Mouse (Mus musculus) neural tube, embryonic 15.5 days (tissue): Measurements from ENCODE around the gene Slc6a13. TPM values are rescaled to one million over a fixed set of nuclear protein-coding genes. Genes with fewer than 3 reads are reported as not detected.
A peak's percentile ranks its signal among the peaks of the same experiment; 100 is the strongest.

Source experiments
- ATAC-seq: fragments of 200-750 bp; cut with Nextera tagmentation; 2 replicates; pipeline ENCODE4 v1.8.0; 2017; ENCODE audit warnings: mild to moderate bottlenecking, moderate TSS enrichment, moderate library complexity; ENCODE audit not compliant: low FRiP score
- H3K27ac ChIP-seq: fragments of 300-500 bp; sonication (generic); replicated peaks from 2 replicates; pipeline ENCODE4 v1.5.1; 2015; ENCODE audit warnings: mild to moderate bottlenecking, inconsistent platforms
- H3K27me3 ChIP-seq: fragments of 300-500 bp; sonication (generic); replicated peaks from 2 replicates; pipeline ENCODE4 v1.6.1; 2015; ENCODE audit warnings: inconsistent platforms
- H3K36me3 ChIP-seq: fragments of 300-500 bp; sonication (generic); 2 replicates; pipeline ENCODE4 v1.6.1; 2015; ENCODE audit warnings: inconsistent platforms
- H3K4me1 ChIP-seq: fragments of 300-500 bp; sonication (generic); 2 replicates; pipeline ENCODE4 v1.6.1; 2015; ENCODE audit warnings: inconsistent platforms
- H3K4me2 ChIP-seq: fragments of 300-500 bp; sonication (generic); 2 replicates; pipeline ENCODE4 v1.6.1; 2015; ENCODE audit warnings: inconsistent platforms, mild to moderate bottlenecking, moderate library complexity
- H3K4me3 ChIP-seq: fragments of 300-500 bp; sonication (generic); replicated peaks from 2 replicates; pipeline ENCODE4 v1.5.1; 2015; ENCODE audit warnings: mild to moderate bottlenecking, inconsistent platforms
- H3K9ac ChIP-seq: fragments of 300-500 bp; sonication (generic); replicated peaks from 2 replicates; pipeline ENCODE4 v1.6.1; 2015; ENCODE audit warnings: mild to moderate bottlenecking, inconsistent platforms
- H3K9me3 ChIP-seq: fragments of 300-500 bp; sonication (generic); replicated peaks from 2 replicates; pipeline ENCODE4 v1.6.1; 2016; ENCODE audit warnings: inconsistent platforms
- WGBS: fragments of 180-500 bp; shearing (Covaris S2); methylation state at CpG from one replicate; pipeline ENCODE4 v1.1.7; 2015; ENCODE audit warnings: mixed read lengths; 5-methylcytosine and 5-hydroxymethylcytosine counted together
- polyA plus RNA-seq: library from polyadenylated mRNA; unstranded; fragments of >200 nt; fragmentation: Nextera tagmentation; extraction: Ambion mirVana; gene quantifications from 2 replicates; pipeline ENCODE4 v1.2.1, GENCODE M21; 2015

The Slc6a13 gene
- polyA plus RNA-seq, 1 experiment from 2014 or later = 41.0 TPM

GRCm38 (mm10) chr6:121329848-121330508 lies 30.0 kb downstream of the Slc6a13 start:
- Histone ChIP-seq H3K36me3 (no peaks in the 10 kb centered on the region), H3K27ac (no peak overlapping the region), H3K9me3 (no peaks in the 10 kb centered on the region), H3K9ac (no peak overlapping the region), H3K4me2 (no peak overlapping the region), H3K27me3 (no peaks in the 10 kb centered on the region), H3K4me1 (peaks cover 16% of the 10 kb centered on the region), H3K4me3 (no peak overlapping the region)
- 11% methylated on average over 10 of the region's 10 CpGs for WGBS
- ATAC-seq = 0 out of 2 replicates have a peak, but pooled peaks have one; percentile 40

GRCm38 (mm10) chr6:121335841-121336240 lies 35.8 kb downstream of the Slc6a13 start:
- Histone ChIP-seq H3K27ac (no peak overlapping the region), H3K4me2 (no peak overlapping the region), H3K4me1 (0 out of 2 replicates have a peak, but pooled peaks cover 2% of the 10 kb centered on the region), H3K27me3 (no peaks in the 10 kb centered on the region), H3K9ac (no peak overlapping the region), H3K36me3 (no peaks in the 10 kb centered on the region), H3K9me3 (no peaks in the 10 kb centered on the region), H3K4me3 (no peak overlapping the region)
- 91% methylated on average over 9 of the region's 9 CpGs for WGBS
- no peak for ATAC-seq

GRCm38 (mm10) chr6:121336558-121336957 lies 36.5 kb downstream of the Slc6a13 start:
- Histone ChIP-seq H3K4me1 (0 out of 2 replicates have a peak, but pooled peaks cover 2% of the 10 kb centered on the region), H3K9me3 (no peaks in the 10 kb centered on the region), H3K9ac (no peak overlapping the region), H3K4me3 (no peak overlapping the region), H3K27me3 (no peaks in the 10 kb centered on the region), H3K36me3 (no peaks in the 10 kb centered on the region), H3K4me2 (no peak overlapping the region), H3K27ac (no peak overlapping the region)
- no peak for ATAC-seq
- 72% methylated on average over 8 of the region's 8 CpGs for WGBS

GRCm38 (mm10) chr6:121337229-121337628 lies 37.2 kb downstream of the Slc6a13 start:
- WGBS = 91% methylated on average over 9 of the region's 9 CpGs
- Histone ChIP-seq H3K27ac (no peak overlapping the region), H3K27me3 (no peaks in the 10 kb centered on the region), H3K4me1 (0 out of 2 replicates have a peak, but pooled peaks cover 2% of the 10 kb centered on the region), H3K9me3 (no peaks in the 10 kb centered on the region), H3K9ac (no peak overlapping the region), H3K36me3 (no peaks in the 10 kb centered on the region), H3K4me2 (no peak overlapping the region), H3K4me3 (no peak overlapping the region)
- ATAC-seq = no peak

- peak; percentile 78 for ATAC-seq
- H3K4me1 ChIP-seq = 0 out of 2 replicates have a peak, but pooled peaks cover 2% of the 10 kb centered on the region
- H3K9ac ChIP-seq = no peak overlapping the region
- no peak overlapping the region for H3K4me3 ChIP-seq
- H3K36me3 ChIP-seq = no peaks in the 10 kb centered on the region
- H3K27me3 ChIP-seq = no peaks in the 10 kb centered on the region
- WGBS = 35% methylated on average over 3 of the region's 3 CpGs
- no peaks in the 10 kb centered on the region for H3K9me3 ChIP-seq
- no peak overlapping the region for H3K4me2 ChIP-seq
- H3K27ac ChIP-seq = no peak overlapping the region
These were observed 37.9 kb downstream of the Slc6a13 start for GRCm38 (mm10) chr6:121337770-121338518.

- H3K27me3 ChIP-seq = no peaks in the 10 kb centered on the region
- H3K4me1 ChIP-seq = 0 out of 2 replicates have a peak, but pooled peaks cover 6% of the 10 kb centered on the region
- no peak overlapping the region for H3K4me3 ChIP-seq
- no peak overlapping the region for H3K27ac ChIP-seq
- no peak; the same call in 1 of the 2 replicates for ATAC-seq
- no peak overlapping the region for H3K4me2 ChIP-seq
- no peaks in the 10 kb centered on the region for H3K36me3 ChIP-seq
- no peak overlapping the region for H3K9ac ChIP-seq
- WGBS = 57% methylated on average over 4 of the region's 4 CpGs
- no peaks in the 10 kb centered on the region for H3K9me3 ChIP-seq
These were observed 38.5 kb downstream of the Slc6a13 start for GRCm38 (mm10) chr6:121338519-121338896.

GRCm38 (mm10) chr6:121341650-121342049 lies 41.6 kb downstream of the Slc6a13 start:
- WGBS = 86% methylated on average over 6 of the region's 6 CpGs
- Histone ChIP-seq H3K27me3 (no peaks in the 10 kb centered on the region), H3K9me3 (no peaks in the 10 kb centered on the region), H3K27ac (no peak overlapping the region), H3K4me2 (no peak overlapping the region), H3K36me3 (no peaks in the 10 kb centered on the region), H3K4me3 (no peak overlapping the region), H3K4me1 (0 out of 2 replicates have a peak, but pooled peaks cover 4% of the 10 kb centered on the region), H3K9ac (no peak overlapping the region)
- no peak for ATAC-seq

GRCm38 (mm10) chr6:121343026-121343770 lies 43.2 kb downstream of the Slc6a13 start, which contains the start of gene Slc6a12:
Slc6a12 (plus strand) TSS chr6:121343076.
- Histone ChIP-seq H3K36me3 (no peaks in the 10 kb centered on the region), H3K4me2 (no peak within 1 kb of the TSS), H3K9me3 (no peaks in the 10 kb centered on the region), H3K27ac (no peak within 1 kb of the TSS), H3K9ac (no peak within 1 kb of the TSS), H3K4me3 (no peak within 1 kb of the TSS), H3K27me3 (no peaks in the 10 kb centered on the region), H3K4me1 (0 out of 2 replicates have a peak, but pooled peaks cover 4% of the 10 kb centered on the region)
- 79% methylated on average over 15 of the region's 15 CpGs for WGBS
- no peak; the same call in 1 of the 2 replicates for ATAC-seq

GRCm38 (mm10) chr6:121343771-121344123 lies 43.7 kb downstream of the Slc6a13 start:
- WGBS = 64% methylated on average over 6 of the region's 6 CpGs
- no peak overlapping the region for H3K4me3 ChIP-seq
- no peak overlapping the region for H3K27ac ChIP-seq
- no peaks in the 10 kb centered on the region for H3K36me3 ChIP-seq
- no peak overlapping the region for H3K4me2 ChIP-seq
- H3K27me3 ChIP-seq = no peaks in the 10 kb centered on the region
- H3K9me3 ChIP-seq = no peaks in the 10 kb centered on the region
- H3K4me1 ChIP-seq = 0 out of 2 replicates have a peak, but pooled peaks cover 4% of the 10 kb centered on the region
- H3K9ac ChIP-seq = no peak overlapping the region
- ATAC-seq = no peak

GRCm38 (mm10) chr6:121344329-121344728 lies 44.3 kb downstream of the Slc6a13 start:
- Histone ChIP-seq H3K9me3 (no peaks in the 10 kb centered on the region), H3K9ac (no peak overlapping the region), H3K4me1 (0 out of 2 replicates have a peak, but pooled peaks cover 4% of the 10 kb centered on the region), H3K27me3 (no peaks in the 10 kb centered on the region), H3K36me3 (no peaks in the 10 kb centered on the region), H3K4me2 (no peak overlapping the region), H3K4me3 (no peak overlapping the region), H3K27ac (no peak overlapping the region)
- ATAC-seq = no peak
- WGBS = 55% methylated on average over 5 of the region's 5 CpGs

- H3K4me3 ChIP-seq = no peak overlapping the region
- no peak overlapping the region for H3K9ac ChIP-seq
- WGBS = 9% methylated on average over 8 of the region's 8 CpGs
- 0 out of 2 replicates have a peak, but pooled peaks cover 4% of the 10 kb centered on the region for H3K4me1 ChIP-seq
- no peaks in the 10 kb centered on the region for H3K9me3 ChIP-seq
- H3K4me2 ChIP-seq = no peak overlapping the region
- H3K27ac ChIP-seq = no peak overlapping the region
- H3K36me3 ChIP-seq = no peaks in the 10 kb centered on the region
- no peaks in the 10 kb centered on the region for H3K27me3 ChIP-seq
- ATAC-seq = no peak
These were observed 46.4 kb downstream of the Slc6a13 start for GRCm38 (mm10) chr6:121346428-121346827.
